Mouse (Mus musculus): ENCODE measurements around the gene Cfap36. TPM values are rescaled to one million over a fixed set of nuclear protein-coding genes. Genes with fewer than 3 reads are reported as not detected.

The Cfap36 gene
- polyA plus RNA-seq, 1 experiment from 2014 or later: 146 TPM

DNA sequence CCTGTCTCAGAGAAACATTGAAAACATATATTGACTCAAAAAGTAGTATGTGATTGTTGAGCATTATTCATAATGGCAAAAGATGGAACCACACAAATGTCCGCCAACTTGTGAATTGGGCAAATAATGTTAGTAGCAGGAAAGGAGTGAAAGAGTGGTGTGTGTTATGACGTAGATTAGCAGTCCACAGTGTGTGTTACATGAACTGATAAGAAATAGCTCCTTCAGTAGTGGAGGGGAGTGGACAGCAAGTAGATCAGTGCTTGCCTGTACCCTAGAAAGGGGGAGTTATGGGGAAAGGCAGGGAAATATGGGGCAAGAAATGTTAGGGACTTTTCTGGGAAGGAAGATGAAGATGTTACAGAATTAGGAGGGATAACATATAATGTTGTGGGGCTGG, 31.0 kb downstream of the Cfap36 start:
- Histone ChIP-seq H3K4me1 (ENCODE audit: control insufficient read depth, insufficient read depth, low read depth, low read length) (no peaks in the 10 kb centered on the region), H3K4me3 (ENCODE audit: low read length) (no peak overlapping the region)
- WGBS: 94% methylated on average over 2 of the region's 2 CpGs

DNA sequence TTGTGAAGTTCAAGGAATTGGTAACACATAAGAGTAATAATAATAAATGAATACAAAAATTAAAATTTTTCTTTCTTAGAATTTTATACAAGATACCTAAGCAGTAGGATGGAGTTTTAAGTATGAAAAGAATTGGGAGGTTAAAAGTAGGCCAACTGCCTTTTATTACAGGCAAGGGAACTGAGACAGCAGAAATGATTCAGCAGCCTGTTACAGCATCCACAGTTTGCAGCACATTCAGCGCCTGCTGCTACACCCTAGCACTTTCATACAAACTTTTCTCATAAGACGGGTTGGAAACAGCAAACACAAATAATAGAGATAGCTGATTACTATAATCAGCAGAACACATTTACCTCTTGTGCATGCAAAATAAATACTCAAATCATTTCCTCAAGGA, 37.4 kb downstream of the Cfap36 start:
- ATAC-seq: no peak
- Histone ChIP-seq H3K27me3 (replicated peaks; ENCODE audit: control insufficient read depth, insufficient read depth, low read length) (no peaks in the 10 kb centered on the region), H3K36me3 (ENCODE audit: control insufficient read depth, insufficient read depth, low read length) (peaks cover 11% of the 10 kb centered on the region), H3K4me3 (ENCODE audit: low read length) (no peak overlapping the region), H3K9ac (ENCODE audit: low read depth, low read length) (no peak overlapping the region), H3K4me2 (ENCODE audit: low read length) (no peak overlapping the region), H3K4me1 (ENCODE audit: control insufficient read depth, insufficient read depth, low read depth, low read length) (no peaks in the 10 kb centered on the region), H3K27ac (ENCODE audit: low read depth, low read length) (no peak overlapping the region), H3K9me3 (ENCODE audit: control insufficient read depth, low read length) (no peaks in the 10 kb centered on the region)
- 89% methylated on average over 2 of the region's 2 CpGs for WGBS

More for the DNA sequence above, 31.0 kb downstream of the Cfap36 start:
- H3K27ac ChIP-seq (ENCODE audit: low read depth, low read length): no peak overlapping the region
- H3K9ac ChIP-seq (ENCODE audit: low read depth, low read length): no peak overlapping the region
- H3K9me3 ChIP-seq (ENCODE audit: control insufficient read depth, low read length): no peaks in the 10 kb centered on the region
- H3K36me3 ChIP-seq (ENCODE audit: control insufficient read depth, insufficient read depth, low read length): peaks cover 36% of the 10 kb centered on the region
- ATAC-seq: no peak
- no peaks in the 10 kb centered on the region for H3K27me3 ChIP-seq (replicated peaks; ENCODE audit: control insufficient read depth, insufficient read depth, low read length)
- H3K4me2 ChIP-seq (ENCODE audit: low read length): no peak overlapping the region

DNA sequence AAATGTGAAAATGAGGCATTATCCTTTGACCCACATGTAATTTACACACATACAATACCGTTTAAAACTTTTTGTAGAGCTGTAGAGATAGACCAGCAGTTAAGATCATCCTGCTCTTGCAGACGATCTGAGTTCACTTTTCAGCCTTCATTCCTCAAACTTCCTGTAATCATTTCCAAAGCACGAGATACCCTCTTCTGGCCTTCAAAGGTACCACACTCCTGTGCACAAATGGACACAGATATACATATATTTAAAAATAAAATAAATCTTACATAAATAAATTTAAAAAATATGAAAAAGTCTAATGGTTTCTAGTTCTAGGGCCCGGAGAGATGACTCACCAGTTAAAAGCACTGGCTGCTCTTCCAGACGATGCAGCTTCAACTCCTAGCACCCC, 43.6 kb downstream of the Cfap36 start:
- Histone ChIP-seq H3K27ac (ENCODE audit: low read depth, low read length) (no peak overlapping the region), H3K9ac (ENCODE audit: low read depth, low read length) (no peak overlapping the region), H3K36me3 (ENCODE audit: control insufficient read depth, insufficient read depth, low read length) (peaks cover 10% of the 10 kb centered on the region), H3K9me3 (ENCODE audit: control insufficient read depth, low read length) (no peaks in the 10 kb centered on the region), H3K4me1 (ENCODE audit: control insufficient read depth, insufficient read depth, low read depth, low read length) (no peaks in the 10 kb centered on the region), H3K4me2 (ENCODE audit: low read length) (no peak overlapping the region), H3K27me3 (replicated peaks; ENCODE audit: control insufficient read depth, insufficient read depth, low read length) (no peaks in the 10 kb centered on the region), H3K4me3 (ENCODE audit: low read length) (no peak overlapping the region)
- ATAC-seq: no peak
- 89% methylated on average over 5 of the region's 5 CpGs for WGBS

DNA sequence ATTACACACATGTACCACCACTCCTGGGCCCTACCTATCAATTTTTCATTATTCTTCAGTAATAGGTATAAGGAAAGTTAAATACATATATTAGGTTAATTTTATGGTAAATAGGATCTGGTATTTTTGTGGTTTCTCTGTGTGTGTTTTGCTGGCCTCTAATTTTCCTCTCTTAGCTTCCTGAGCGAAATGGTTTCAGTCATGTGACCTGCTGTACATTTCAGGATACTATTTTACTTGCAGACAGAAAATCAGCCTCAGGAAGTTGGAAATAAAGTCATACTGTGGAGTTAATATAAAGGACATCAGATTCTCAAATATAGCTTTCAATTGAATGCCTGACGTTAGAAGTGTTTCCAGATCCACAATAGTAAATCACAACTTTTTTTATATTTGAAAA, 58.2 kb downstream of the Cfap36 start:
- no peak overlapping the region for H3K4me2 ChIP-seq (ENCODE audit: low read length)
- no peaks in the 10 kb centered on the region for H3K9me3 ChIP-seq (ENCODE audit: control insufficient read depth, low read length)
- H3K27ac ChIP-seq (ENCODE audit: low read depth, low read length): no peak overlapping the region
- no peaks in the 10 kb centered on the region for H3K4me1 ChIP-seq (ENCODE audit: control insufficient read depth, insufficient read depth, low read depth, low read length)
- no peak for ATAC-seq
- H3K9ac ChIP-seq (ENCODE audit: low read depth, low read length): no peak overlapping the region
- peaks cover 10% of the 10 kb centered on the region for H3K36me3 ChIP-seq (ENCODE audit: control insufficient read depth, insufficient read depth, low read length)
- no peak overlapping the region for H3K4me3 ChIP-seq (ENCODE audit: low read length)
- WGBS: 89% methylated on average over 2 of the region's 2 CpGs
- H3K27me3 ChIP-seq (replicated peaks; ENCODE audit: control insufficient read depth, insufficient read depth, low read length): no peaks in the 10 kb centered on the region

DNA sequence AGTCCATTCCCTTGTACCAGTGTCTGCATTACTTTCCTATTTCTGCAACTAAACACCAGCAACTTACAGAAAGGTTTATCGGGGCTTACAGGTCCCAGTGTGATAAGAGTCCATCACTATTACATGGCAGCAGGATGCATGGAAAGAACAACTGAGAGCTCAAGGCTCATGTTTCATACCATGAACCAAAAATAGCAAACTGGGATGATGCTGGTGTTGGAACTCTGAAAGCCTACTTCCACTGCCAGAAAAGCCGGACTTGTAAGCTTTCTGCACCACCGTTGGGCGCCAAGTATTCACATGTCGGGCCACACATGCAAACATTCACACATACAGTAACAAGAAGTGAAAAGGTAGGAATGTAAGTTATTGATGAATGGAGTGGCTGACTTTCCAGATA, 65.5 kb downstream of the Cfap36 start:
- Histone ChIP-seq H3K4me2 (ENCODE audit: low read length) (no peak overlapping the region), H3K36me3 (ENCODE audit: control insufficient read depth, insufficient read depth, low read length) (peaks cover 11% of the 10 kb centered on the region), H3K4me1 (ENCODE audit: control insufficient read depth, insufficient read depth, low read depth, low read length) (peaks cover 4% of the 10 kb centered on the region; the same call in 1 of the 2 replicates), H3K4me3 (ENCODE audit: low read length) (no peak overlapping the region), H3K9ac (ENCODE audit: low read depth, low read length) (no peak overlapping the region), H3K27ac (ENCODE audit: low read depth, low read length) (no peak overlapping the region), H3K9me3 (ENCODE audit: control insufficient read depth, low read length) (no peaks in the 10 kb centered on the region), H3K27me3 (replicated peaks; ENCODE audit: control insufficient read depth, insufficient read depth, low read length) (no peaks in the 10 kb centered on the region)
- 93% methylated on average over 5 of the region's 5 CpGs for WGBS
- ATAC-seq: no peak

DNA sequence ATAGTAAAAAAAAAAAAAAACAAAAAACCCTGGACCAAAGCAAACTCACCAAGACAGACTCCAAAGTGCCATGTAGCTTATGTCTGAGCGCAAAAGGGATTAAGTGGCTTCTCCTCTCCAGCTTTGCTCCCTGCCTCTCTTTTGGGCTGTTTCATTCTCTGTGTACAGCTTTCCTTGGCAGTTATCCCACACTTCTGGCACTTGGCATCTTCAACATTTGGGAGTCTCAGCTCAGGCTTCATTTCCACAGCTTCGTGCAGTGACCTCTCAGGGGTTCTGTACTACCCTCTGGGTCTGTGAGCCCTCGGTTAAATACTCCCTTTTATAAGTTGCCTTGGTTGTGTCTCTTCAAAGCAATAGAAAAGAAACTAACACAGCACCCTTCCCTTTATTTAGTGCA, 66.6 kb downstream of the Cfap36 start:
- no peaks in the 10 kb centered on the region for H3K27me3 ChIP-seq (replicated peaks; ENCODE audit: control insufficient read depth, insufficient read depth, low read length)
- 55% methylated on average over 3 of the region's 3 CpGs for WGBS
- peaks cover 4% of the 10 kb centered on the region; the same call in 1 of the 2 replicates for H3K4me1 ChIP-seq (ENCODE audit: control insufficient read depth, insufficient read depth, low read depth, low read length)
- no peak overlapping the region for H3K4me2 ChIP-seq (ENCODE audit: low read length)
- no peaks in the 10 kb centered on the region for H3K9me3 ChIP-seq (ENCODE audit: control insufficient read depth, low read length)
- H3K9ac ChIP-seq (ENCODE audit: low read depth, low read length): no peak overlapping the region
- peaks cover 8% of the 10 kb centered on the region; the same call in 1 of the 2 replicates for H3K36me3 ChIP-seq (ENCODE audit: control insufficient read depth, insufficient read depth, low read length)
- ATAC-seq: peak; percentile 67; the same call in 1 of the 2 replicates
- no peak overlapping the region for H3K4me3 ChIP-seq (ENCODE audit: low read length)
- H3K27ac ChIP-seq (ENCODE audit: low read depth, low read length): no peak overlapping the region

DNA sequence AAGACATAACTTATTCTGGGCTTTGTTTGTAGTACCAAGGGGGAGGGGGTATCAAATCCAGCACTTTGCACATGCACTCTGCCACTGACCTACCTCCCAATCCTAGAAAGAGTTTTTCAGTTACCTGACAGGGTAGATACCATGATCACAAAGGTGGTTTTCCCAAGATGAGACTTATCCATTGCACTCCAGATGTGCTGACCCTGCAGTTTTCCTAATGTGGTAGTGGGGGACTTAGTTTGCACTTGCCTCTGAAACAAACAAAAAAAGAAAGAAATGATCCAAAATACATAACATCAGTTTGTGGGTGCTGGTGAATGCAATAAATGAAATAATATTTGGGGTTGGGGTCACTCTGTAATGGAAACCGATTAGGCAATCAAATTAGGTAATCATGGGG, 67.9 kb downstream of the Cfap36 start:
- WGBS: 98% methylated on average over 1 of the region's 1 CpGs
- no peak for ATAC-seq
- Histone ChIP-seq H3K27ac (ENCODE audit: low read depth, low read length) (no peak overlapping the region), H3K9me3 (ENCODE audit: control insufficient read depth, low read length) (no peaks in the 10 kb centered on the region), H3K36me3 (ENCODE audit: control insufficient read depth, insufficient read depth, low read length) (peaks cover 5% of the 10 kb centered on the region; the same call in 1 of the 2 replicates), H3K4me1 (ENCODE audit: control insufficient read depth, insufficient read depth, low read depth, low read length) (peaks cover 4% of the 10 kb centered on the region; the same call in 1 of the 2 replicates), H3K4me3 (ENCODE audit: low read length) (no peak overlapping the region), H3K9ac (ENCODE audit: low read depth, low read length) (no peak overlapping the region), H3K27me3 (replicated peaks; ENCODE audit: control insufficient read depth, insufficient read depth, low read length) (no peaks in the 10 kb centered on the region), H3K4me2 (ENCODE audit: low read length) (no peak overlapping the region)

DNA sequence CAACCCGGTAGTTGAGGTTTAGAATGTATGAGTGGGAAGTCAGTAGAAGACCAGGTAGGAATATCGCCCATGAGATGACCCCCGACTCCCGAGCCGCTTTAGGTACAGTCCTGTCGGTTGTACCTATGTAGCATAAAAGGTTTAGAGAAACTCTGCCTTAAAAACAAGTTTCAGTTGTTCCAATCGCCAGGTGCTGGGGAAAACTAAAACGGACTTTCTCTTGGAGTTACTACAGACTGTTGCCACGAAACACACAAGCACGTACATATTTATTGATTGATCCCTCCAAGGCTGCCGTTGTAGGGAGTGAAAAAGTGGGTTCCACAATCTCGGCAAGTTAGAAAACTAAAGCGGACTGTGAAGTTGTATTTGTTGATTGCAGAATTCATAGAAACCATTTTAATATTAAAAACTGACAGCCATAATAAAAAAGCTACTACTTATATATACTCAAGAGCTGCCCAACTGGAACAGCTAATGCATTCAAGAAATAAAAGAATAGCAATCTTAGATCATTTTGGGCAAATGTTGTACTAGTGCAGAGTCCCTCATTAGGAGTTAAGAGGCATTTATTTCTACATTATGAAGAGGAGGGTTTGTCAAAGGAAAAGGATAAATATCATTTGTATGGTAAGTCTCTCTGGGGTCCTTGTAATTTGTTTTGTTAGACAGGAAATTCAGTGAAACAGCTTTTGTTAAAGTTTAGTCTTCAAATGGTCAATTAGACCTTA, 73.3 kb downstream of the Cfap36 start:
- WGBS: 4% methylated on average over 13 of the region's 13 CpGs

DNA sequence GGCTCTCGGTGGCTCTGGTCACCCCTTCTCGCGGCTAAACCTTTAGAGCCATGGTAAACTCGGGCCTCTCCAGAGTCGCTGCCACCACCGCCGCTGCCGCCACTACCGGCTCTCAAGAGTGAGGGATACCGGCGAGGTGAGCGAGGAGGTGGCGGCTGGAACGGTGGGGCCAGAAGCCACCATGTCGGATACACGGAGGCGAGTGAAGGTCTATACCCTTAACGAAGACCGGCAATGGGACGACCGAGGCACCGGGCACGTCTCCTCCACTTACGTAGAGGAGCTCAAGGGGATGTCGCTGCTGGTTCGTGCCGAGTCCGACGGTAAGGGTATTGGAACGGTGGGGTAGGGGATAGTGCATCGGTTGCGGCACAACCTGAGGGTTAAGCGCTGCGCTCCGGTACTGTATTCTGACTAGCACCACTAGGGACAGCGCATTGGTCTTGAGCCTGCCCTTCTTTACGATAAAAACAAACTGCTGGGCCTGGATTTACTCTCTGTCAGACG, 74.0 kb downstream of the Cfap36 start:
- H3K9ac ChIP-seq (ENCODE audit: low read depth, low read length): peak overlapping the region; percentile 98
- H3K27ac ChIP-seq (ENCODE audit: low read depth, low read length): peak overlapping the region; percentile 97
- H3K36me3 ChIP-seq (ENCODE audit: control insufficient read depth, insufficient read depth, low read length): no peaks in the 10 kb centered on the region
- H3K4me1 ChIP-seq (ENCODE audit: control insufficient read depth, insufficient read depth, low read depth, low read length): peaks cover 10% of the 10 kb centered on the region
- no peaks in the 10 kb centered on the region for H3K9me3 ChIP-seq (ENCODE audit: control insufficient read depth, low read length)
- ATAC-seq: peak; percentile 63
- peak overlapping the region; percentile 61 for H3K4me2 ChIP-seq (ENCODE audit: low read length)
- peak overlapping the region; percentile 96 for H3K4me3 ChIP-seq (ENCODE audit: low read length)
- no peaks in the 10 kb centered on the region for H3K27me3 ChIP-seq (replicated peaks; ENCODE audit: control insufficient read depth, insufficient read depth, low read length)
- 0% methylated on average over 38 of the region's 38 CpGs for WGBS

More for the DNA sequence above, 73.3 kb downstream of the Cfap36 start:
- peak overlapping the region; percentile 61 for H3K4me2 ChIP-seq (ENCODE audit: low read length)
- H3K4me1 ChIP-seq (ENCODE audit: control insufficient read depth, insufficient read depth, low read depth, low read length): peaks cover 10% of the 10 kb centered on the region
- peak overlapping the region; percentile 98 for H3K9ac ChIP-seq (ENCODE audit: low read depth, low read length)
- H3K4me3 ChIP-seq (ENCODE audit: low read length): peak overlapping the region; percentile 96
- no peaks in the 10 kb centered on the region for H3K9me3 ChIP-seq (ENCODE audit: control insufficient read depth, low read length)
- no peaks in the 10 kb centered on the region for H3K27me3 ChIP-seq (replicated peaks; ENCODE audit: control insufficient read depth, insufficient read depth, low read length)
- no peaks in the 10 kb centered on the region for H3K36me3 ChIP-seq (ENCODE audit: control insufficient read depth, insufficient read depth, low read length)
- ATAC-seq: no peak
- H3K27ac ChIP-seq (ENCODE audit: low read depth, low read length): peak overlapping the region; percentile 97
